Mouse (Mus musculus) lung, postnatal 4 days (tissue): ENCODE data around the gene Fstl5.
"Not testable (repeated sequence)": the region's sequence is repeated elsewhere in the genome, so short reads cannot be mapped to it uniquely, and the experiment has no call there.

Experiments used
- DNase-seq, 2 experiments: peaks; one replicate each; pipeline ENCODE4 v3.0.0; 2021

Gene Fstl5

DNA sequence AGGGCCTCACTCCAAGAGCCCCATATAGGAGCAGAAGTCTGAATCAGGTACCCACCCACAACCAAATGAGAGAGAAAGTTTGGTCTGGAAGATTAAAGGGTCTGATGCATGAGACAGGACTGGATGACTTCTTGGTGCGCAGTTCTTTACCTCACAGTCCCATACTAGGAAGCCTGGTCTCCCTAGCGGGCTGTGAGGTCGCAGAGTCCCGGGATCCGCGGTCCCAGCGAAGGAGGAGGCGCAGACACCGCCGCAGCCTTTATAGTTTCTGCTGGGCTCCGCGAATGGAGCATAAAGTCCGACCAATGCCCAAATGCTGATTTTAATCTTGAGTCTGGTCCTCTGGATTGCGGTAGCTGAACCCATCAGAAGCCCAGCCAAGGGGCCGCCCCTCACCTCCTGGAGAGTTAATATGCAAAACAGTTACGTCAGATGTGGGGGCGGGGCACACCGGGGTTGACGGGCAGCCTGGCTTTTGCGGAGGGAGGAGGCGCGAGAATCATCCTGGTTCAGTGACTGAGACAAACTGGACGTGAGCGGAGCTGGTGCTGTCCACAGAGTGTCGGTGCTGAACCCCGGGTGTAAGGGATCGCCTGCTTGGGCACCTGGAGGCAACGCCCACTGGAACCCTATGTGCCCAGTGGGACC, at the start of gene Fstl5:
Gene Fstl5 (plus strand): TSS at position 211 of the 648 bp plus-strand sequence.
- peak; percentile 46 to 47 for DNase-seq

DNA sequence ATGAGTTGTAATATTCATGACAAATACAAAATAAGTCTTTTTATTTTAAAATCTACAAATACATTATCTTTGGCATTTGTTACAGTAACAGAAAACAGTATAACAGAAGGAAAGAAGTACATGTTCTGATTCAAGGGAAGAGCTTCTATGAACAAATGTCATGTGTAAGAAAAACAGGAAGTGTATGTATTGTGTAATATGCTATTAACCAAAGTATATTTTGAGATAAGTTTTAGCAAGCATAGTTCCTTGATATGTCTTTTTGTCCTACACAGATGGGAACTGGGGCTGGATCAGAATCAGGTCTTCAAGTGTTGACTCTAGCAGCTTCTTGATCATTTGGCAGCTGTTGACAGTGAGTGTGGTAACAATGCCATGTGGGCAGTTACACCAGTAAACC, 48.5 kb upstream of the Fstl5 start:
- no peak for DNase-seq

DNA sequence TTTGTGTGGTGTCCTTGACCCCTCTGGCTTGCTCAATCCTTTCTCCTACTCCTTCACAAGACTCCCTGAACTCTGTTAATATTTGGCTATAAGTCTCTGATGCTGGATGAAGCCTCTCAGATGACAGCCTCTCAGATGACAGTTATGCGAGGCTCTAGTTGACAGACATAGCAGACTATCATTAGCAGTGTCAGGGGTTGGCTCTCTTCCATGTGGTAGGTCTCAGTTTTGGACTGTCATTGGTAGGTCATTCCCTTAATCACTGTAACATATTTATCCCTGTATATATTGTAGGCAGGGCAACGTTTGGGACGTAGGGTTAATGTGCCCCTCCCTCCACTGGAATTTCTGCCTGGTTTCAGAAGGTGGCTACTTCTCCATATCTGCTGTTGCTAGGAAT, 22.9 kb upstream of the Fstl5 start:
- no peak for DNase-seq

DNA sequence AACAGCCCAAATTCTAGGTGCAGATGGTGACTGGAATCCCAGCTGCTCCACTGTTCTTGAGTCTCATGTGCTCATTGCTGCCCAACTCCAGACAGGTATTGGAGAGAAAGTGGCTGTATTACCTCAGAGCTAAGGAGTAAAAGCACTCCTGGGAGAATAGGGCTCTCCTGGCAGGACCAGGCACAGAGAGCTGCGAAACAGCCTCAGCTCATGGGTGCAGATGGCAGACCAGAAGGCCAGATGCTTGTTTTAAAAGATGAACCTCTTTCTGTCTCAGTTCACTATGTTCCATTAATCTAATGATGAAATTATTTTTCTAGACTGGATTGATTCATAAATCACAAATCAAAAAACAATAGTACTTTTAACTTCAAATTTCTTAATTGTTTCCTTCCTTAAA, 12.1 kb upstream of the Fstl5 start:
- DNase-seq = no peak

DNA sequence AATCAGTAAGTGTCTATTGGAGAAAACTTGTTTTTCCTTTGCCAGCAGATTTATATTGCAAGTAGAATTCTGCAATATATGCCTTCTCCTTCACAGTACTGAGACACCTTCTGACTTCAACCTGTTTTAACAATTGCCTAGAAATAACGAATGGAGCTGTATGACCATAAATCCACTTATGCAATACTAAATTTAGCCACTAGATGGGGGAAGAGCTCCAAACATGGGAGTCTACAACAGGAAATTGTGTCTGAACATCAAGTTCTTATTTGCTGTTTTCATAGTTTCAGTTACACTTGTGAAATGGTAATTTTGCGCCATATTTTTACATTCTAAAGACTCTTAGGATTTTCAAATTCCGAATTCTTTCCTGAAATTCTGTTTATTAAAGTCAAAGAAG, 6.2 kb upstream of the Fstl5 start:
- DNase-seq = no peak

DNA sequence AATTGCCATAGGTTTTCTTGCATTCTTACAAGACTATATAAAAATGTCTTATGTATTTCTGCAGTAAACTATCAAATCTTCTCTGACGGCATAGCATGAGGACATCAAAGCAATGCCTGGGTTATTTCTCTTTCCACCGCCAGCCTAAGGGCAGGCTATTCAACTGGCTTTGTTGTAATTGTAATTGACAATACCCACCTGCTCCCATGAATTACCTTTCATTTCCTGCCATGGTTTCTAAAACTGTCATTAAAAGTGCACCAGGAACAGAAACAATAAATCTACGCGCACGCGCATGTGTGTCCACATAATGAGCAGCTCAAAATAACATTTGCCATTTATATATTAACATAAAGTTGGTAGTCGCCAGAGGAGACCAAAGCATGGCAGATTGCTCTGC, 1.2 kb upstream of the Fstl5 start:
- no peak for DNase-seq

DNA sequence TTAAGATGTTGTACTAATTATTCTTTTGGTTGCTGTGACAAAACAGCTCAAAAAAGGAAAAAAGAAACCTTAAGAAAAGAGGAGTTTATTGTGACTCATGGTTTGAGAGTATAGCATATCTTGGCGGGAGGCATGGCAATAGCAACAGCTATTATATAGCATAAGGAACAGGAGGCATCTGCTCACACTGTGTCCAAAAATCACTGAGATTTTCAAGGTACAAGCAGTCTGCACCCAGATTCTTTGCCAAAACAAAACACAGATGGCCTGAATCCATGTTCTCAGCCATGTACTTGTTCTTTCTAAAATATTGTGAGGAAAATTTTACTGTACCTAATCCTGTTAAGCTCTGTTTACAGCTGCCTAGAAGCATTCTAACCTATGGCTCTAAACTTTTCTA, 66.4 kb downstream of the Fstl5 start:
- no peak for DNase-seq

DNA sequence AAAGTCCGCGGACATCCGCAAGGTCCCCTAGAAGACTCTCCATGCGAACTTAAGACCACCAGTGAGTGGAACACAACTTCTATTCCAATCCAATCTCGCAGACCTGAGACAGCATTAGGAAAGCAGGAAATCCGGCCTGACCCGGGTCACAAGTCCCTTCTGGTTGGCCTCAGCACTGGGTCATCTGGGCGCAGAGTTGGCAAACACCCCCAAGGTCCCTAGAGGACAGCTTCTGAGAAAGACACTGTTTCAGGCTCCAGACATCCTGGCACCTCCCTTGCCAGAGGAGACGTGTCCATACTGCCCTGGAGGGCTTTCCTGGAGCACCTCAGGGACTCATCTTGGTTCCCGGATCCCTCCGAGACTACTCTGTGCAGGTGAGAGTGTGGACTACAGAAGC, 73.8 kb downstream of the Fstl5 start:
- no peak for DNase-seq

DNA sequence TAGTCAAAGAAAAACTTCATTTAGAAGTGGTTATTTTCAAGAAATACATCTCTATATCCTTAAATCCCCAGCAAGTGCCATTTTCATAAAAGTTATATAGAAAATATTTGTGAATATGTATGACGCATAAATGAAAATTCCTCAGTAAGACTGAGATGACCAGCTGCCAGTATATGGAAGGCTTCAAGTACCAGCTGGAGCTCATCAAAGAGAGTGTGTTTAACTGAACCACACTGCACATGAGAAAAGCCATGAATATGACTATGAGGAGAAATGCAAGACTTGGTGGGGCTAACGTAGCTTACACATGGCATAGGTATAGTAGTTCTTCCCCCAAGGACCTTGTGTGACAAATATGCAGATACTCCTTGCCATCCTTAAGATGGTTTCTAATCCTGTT, 164.8 kb downstream of the Fstl5 start:
- DNase-seq = no peak

DNA sequence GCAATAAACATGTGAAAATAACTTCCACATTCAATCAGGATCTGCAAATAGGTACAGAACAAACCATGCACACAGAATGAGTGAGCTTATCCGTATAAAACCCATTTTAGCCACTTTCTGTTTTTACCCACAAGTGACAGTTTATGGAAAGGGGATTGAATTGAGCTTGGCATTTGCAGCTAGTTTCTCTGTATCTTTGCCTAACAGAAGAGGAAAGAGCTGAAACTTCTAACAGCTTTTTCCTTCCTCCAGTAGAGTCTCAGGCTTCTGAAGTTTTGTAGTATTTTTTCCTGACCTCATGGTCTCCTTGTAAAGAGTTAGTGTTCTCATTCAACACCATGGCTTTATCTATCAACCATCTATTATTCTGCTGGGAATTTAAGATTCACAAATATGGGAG, 177.3 kb downstream of the Fstl5 start:
- no peak for DNase-seq

DNA sequence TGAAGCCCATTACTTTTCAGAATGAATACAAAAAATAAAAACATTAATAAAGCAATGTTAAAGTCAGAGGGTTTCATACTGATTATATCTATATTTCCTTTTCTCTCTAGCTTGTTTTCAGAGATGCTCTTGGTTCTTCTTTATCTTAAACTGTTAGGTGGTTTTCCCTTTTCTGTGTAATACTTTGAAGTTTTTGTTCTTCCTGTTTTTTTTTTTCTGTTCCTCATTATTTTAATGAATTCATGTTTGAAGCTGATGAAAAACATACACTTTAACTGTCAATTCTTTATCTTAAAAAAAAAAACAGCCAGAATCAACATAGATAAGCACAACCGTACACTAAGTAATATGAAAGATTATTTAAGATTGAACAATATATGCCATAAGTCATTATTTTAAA, 218.9 kb downstream of the Fstl5 start:
- no peak for DNase-seq

DNA sequence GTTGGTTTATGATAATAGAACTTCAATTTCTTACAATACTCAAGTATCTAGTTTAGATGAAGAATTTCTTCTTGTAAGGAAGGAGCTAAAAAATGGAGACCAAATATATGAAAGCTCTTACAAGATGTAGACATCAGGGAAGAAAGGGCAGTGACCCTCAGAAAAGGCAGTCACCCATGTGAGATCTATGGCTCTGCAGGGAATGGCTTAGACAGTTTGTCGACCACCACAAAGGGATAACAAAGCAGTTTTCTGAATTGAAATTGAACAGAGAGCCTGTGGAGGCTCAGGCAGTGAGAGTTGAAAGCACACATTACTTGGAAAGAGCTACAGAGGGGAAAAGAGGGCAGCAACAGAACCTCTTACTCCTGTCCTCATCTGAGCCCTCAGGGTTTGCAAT, 220.3 kb downstream of the Fstl5 start:
- DNase-seq = no peak

DNA sequence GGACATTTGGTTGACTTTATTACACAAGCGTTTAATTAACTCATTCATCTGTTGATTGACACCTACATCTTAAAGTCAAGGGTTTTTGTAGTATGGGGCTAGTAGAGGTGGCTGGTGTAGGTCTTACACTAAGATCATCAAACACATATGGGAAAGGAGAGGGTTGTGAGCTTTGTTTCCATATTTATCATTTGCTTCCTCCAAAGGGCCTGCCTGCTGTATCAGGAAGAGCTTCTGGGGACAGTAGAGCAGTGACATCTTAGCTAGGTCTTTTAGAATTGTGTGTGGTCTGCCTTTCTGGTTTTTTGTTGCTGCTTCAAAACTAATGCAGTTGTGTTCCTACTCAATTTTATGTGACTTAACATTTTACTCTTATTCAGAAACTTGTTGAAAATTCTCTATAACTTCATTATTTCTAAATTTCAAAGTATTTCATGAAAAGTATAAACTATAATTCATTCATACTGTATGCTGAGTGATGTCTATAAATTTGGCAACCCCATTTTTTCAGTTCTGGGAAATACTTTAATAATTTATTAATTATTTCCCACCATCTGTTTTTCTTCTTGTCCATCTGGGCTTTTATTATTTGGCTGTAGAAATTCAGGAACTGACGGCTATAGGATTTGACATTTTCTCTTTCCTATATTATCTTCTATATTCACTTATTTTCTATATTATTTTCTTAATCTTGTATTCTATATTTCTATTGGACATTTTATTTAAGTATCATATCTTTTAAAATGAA, 227.1 kb downstream of the Fstl5 start:
- DNase-seq = no peak

DNA sequence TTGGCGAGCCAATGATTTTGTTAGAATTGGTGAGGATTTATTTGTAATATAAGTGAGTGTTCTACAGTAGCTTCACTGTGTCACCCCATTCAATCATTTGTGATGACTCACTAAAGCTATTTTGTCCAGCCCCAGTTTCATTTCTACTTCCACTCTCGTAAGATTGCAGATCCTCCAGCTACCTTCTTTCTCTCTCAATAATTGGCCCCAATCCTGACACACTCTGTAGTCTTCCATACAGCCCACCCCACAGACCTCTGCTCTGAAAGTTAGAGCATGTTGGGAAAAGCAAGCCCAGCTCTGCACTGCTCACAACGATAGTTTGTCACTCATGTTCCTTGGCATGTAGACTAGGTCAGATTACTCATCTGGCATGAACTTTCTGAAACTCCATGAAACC, 242.9 kb downstream of the Fstl5 start:
- DNase-seq = no peak

DNA sequence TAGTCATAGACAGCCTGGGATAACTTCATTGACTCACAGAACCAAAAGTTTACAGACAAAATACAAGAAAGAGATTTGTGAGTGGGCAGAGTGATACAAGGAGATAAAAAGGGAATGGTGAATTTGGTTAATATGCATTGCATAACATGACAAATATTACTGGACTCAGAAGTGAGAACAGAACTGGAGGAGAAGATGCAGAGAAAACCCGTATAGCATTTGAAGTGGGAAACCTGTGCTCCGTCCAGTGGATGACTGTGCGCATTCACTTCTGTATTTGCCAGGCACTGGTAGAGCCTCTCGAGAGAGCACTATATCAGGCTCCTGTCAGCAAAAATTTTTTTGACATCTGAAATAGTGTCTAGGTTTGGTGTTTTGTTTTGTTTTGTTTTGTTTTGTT, 245.5 kb downstream of the Fstl5 start:
- no peak for DNase-seq

DNA sequence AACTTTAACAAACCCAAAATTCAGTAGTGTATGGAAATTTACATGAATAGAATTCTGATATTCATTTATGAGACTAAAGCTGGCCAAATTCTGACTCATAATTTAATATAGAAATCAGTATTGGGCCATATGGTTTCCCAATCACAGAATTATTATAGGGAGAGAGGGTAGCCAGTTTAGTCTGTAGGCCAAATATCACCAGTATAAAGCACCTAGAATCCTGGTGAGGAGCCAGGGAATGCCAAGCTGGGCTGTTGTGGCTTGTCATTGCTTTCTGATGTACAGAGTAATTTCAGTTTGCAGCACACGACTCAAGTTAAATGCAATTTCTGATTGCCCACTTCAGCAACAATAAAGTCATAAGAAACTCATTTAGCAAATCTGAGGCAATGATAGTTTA, 248.4 kb downstream of the Fstl5 start:
- no peak for DNase-seq

DNA sequence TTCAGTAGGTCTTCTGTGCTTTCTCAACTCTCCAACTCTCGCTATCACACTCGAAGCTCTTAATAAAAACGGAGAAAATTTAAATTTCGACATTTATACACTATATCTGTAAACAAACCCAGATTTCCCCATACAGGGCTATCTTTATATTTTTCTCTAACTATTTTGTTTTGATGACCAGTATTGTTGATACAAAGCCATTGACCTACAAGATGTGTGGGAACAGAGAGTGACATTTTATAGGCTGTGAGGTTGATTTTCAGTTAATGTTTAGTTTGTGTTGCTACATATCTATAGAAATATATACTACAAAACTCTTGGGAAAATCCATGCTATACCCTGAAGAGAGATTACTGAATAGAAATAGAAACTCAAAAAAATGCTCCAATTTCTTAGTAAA, 262.9 kb downstream of the Fstl5 start:
- DNase-seq = no peak

DNA sequence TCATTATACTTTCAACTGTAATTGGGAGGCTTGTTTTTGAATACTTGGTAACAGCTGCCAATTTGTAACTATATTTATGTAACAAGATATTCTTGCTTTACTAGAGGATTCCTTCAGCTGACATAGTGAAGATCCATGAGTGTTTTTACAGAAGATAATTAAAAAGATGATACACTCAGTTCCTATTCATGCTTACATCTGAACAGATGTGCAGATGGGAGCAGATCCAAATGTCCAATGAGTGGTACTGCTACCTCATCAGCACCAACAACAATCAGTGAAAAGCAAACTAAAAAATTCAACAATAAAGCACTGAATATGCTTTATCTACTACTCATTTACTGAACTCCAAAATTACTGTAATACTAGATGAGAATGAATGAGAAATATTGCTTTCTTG, 292.9 kb downstream of the Fstl5 start:
- no peak for DNase-seq

DNA sequence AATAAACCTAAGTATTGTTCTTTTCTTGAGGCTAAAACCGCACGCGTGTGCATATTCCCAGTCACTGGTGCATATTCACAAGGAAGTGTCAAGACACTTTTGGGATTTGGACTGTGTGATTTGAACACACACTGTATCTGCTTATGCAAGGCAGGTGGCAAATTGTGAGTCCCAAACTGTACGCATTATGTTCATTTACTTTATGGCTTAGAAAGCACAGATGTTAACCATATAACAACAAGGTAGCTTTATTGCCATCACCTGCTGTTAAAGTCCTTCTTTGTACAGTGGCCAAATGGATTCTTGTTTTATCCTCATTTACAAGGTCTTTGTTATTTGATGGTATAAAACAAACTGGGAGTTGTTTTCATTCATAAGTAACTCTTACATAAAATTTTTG, 295.8 kb downstream of the Fstl5 start:
- no peak for DNase-seq

DNA sequence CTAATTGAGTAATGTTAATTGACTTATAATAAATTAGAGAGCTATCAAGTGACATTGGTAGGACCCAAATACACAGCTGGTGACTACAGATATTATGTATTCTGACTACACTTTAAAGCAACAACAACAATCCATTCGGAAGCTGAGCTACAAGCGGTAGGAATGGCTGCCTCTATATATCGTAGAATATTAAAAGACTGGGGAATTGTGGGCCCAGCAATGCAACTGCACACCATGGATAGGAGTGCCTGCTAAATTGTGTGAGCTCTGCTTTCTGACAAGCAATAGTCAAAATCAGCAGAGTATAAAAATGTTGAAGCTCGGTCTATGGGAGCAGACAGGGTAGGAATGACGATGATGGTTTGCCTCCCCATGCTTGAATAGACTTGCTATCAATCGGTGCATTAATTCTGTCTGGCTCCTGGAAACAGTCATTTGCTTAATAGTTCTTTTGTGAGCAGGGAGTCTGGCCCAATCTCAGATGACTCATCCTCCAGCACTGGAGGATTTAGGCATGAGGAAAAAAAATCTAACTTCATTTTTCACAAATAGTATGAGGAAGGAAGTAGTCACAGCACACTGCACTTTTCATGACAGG, 354.8 kb downstream of the Fstl5 start:
- no peak for DNase-seq

DNA sequence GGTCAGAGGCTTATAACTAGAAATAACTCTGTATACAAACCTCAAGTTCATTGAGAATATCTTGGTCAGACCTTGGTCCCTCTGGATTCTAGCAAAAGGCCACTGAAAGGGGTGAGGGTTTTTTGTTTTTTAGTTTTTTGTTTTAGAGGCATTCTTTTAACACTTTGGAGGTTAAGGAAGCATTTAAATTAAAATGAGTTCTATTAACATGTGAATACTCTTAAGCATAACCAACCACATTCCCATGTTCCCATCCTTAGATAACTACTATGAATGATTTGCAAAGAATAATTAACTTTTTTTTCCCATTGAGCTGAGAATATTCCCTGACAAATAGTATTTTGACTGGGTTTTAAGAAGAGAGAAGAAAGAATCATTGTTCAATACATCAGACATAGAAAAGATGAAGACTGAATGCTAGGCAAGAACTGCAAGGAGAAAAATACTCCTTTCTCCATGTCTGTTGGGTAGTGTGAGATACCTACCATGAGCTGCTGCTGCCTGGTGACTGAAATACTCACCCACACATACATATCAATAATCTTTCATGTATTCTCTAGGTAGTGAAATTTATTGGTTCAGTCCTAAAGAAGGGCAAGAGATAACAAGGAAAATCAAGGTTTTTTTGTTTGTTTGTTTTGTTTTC, 393.3 kb downstream of the Fstl5 start:
- DNase-seq = no peak

DNA sequence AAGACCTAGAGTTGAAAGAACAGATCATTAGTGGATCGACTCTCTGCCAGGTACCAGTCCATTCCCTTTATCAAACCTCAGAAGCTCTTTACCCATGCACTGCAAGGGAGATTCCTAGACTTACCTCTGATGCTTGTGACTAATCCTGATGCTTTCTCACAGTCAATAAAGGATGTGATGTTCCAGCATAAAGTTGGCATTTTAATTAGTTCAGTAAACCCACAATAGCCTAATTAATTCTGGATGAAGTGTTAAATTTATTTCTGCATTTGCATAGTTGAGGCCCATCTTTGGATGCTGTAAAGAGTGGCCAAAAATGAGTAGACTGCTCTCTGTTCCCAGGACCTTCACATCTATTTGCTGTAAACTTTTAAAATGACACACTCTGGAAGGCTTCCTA, 394.1 kb downstream of the Fstl5 start:
- no peak for DNase-seq

DNA sequence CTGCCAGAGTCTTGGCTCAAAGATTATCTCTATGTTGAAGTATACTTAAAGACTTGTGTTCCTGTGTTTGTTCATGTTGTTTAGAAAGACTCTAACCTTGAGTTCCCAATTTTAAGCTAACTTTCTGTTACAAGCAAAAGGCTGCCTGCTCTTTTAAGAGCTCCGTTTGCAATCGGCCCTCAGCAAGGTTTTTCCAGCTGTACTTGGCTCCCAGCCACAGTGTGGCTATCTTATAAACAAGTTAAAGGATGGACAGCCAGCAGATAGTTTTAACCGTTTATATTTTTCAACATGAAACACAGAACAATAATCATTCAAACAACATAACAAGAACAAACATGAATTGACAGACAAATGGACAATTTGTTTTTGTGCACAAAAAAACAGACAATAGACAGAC, 433.8 kb downstream of the Fstl5 start:
- DNase-seq = not testable (repeated sequence)

DNA sequence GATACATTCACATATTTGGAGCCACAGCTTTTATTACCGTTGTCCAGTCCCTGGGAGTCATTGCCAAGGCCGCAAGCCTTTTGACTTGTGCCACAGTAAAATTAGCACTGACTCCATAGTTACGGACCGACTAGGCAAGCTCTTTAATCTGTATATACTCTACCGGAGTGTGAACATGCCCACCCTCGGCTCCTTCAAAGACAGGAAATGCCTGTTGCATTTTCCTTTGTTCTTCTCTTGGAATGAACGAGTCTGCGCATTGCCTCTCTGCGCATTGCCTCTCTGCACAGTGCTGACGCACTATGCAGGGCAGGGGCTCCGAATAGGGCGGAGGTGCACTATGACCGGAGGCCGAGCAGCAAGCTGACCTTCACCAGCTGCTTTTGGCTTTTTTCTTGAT, 434.7 kb downstream of the Fstl5 start:
- no peak for DNase-seq
